Mouse (Mus musculus): ENCODE data around the gene Rtn4rl2. TPM values are rescaled to one million over a fixed set of nuclear protein-coding genes. Genes with fewer than 3 reads are reported as not detected.

Gene Rtn4rl2
- total RNA-seq, 2 experiments from 2014 or later: not detected

DNA sequence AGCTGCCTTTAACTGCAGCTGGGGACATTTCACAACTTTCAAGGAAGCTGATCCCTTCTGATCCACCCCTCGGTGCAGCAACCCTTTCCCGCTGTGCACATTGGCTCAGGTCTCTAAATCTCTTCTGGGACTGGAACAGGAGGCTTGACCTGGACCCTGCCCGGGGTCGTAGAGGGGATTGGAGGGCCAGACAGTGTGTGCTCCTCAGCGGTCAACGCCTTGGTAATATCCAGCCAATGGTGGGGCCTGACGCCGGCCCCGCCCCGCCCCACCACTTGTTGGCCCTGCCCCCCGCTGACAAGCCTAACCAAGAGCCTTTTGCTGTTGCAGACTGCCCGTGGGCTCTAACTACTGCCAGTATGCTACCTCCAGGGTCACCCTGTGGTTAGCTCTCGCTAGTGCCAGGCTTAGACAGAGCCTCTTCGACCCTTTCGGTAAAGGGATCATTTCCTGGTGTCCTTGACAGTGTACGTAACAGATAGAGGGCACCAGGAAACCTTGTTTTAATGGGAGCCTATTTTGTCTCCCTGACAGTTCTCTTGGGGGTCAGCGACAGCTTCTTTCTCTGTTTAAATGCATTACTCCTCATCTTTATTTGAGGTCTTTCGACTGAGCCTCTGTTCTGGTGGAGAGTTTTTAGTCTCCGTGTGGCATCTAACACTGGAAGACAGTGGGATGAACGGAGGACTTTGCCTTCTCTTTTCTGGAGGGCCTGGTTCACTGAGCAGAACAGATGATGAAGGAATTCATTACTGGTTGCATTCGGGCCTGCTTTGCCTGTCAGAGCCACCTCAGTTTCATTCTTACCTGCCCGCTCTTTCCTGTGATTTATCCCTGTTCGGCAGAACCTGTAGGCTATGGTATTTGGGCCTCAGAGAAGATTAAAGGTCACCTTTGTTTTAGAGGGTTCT lies 35.1 kb downstream of the Rtn4rl2 start:
- no peak for ATAC-seq (ENCODE audit: poor library complexity, severe bottlenecking)

DNA sequence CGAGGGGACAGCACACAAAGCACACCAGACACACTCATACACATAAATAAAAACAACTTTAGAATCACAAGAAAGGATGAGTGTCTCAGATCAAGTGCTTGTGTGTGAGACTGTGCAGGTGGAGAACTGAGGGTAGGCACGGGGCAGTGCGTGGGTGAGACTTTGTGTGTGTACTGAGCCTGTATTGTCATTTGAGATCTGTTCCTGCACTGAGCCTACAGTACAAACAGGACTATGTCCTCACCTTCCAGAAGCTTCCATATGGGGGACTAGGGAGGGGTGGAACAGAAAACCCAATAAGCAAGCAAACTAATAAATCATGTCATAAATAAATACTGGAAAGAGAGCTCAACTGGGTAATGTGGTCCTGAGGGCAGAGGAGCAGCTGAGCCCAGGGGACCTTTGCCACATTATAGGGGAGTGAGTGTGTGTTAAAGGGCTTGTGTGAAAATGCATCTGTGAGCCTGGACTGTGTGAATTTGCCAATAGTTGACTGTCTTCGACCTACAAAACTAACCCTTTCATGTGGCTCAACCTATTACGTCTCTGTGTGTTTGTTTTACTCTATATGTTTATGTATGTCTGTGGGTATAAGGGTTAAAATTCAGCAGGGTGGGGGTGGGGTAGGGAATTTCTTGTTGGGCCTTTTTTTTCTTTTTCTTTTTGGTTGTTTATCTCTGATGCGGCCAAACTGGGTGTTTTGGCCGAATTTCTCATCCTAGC lies 35.9 kb downstream of the Rtn4rl2 start:
- ATAC-seq (ENCODE audit: poor library complexity, severe bottlenecking): no peak

- no peak for ATAC-seq (ENCODE audit: poor library complexity, severe bottlenecking)
These were observed 41.3 kb downstream of the Rtn4rl2 start for GRCm38 (mm10) chr2:84845226-84845625.

- no peak for ATAC-seq (ENCODE audit: poor library complexity, severe bottlenecking)
These were observed 42.9 kb downstream of the Rtn4rl2 start for GRCm38 (mm10) chr2:84843654-84844053.

- no peak for ATAC-seq (ENCODE audit: poor library complexity, severe bottlenecking)
These were observed 44.6 kb downstream of the Rtn4rl2 start for GRCm38 (mm10) chr2:84841905-84842304.

DNA sequence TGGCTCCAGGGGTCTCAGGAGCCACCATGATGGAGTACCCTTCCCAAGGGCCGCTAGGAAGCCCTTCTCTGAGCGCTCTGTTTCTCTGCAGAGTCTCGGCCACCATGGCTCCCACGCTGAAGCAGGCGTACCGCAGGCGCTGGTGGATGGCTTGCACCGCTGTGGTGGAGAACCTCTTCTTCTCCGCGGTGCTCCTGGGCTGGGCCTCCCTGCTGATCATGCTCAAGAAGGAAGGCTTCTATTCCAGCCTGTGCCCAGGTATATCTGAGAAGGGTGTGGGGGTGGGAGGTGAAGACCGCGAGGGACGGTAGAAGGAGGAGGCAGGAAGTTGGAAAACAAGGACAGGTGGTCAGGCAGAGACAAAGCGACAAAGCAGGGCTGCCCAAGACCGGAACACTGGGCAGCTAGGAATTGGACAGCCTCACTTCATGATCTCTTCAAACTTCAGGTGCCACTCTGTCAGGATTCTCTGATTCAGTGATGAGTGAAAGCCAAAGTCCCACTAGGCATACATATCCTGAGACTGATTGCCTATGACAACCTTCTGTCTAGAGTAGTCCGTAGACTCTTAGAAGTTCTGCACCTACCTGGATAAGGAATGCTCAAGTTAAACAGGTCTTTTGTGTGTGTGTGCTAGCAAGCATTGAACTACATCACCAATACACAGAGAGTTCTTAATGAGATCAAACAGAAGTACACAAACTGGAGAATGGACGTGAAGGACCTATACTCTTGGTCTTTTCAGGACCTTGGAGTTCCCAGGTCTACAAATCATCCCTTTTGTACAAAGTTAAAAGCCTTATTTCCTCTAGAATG lies 45.6 kb downstream of the Rtn4rl2 start:
- ATAC-seq (ENCODE audit: poor library complexity, severe bottlenecking): peak; percentile 36

GRCm38 (mm10) chr2:84840016-84840747 lies 46.3 kb downstream of the Rtn4rl2 start:
- ATAC-seq (ENCODE audit: poor library complexity, severe bottlenecking): peak; percentile 70

DNA sequence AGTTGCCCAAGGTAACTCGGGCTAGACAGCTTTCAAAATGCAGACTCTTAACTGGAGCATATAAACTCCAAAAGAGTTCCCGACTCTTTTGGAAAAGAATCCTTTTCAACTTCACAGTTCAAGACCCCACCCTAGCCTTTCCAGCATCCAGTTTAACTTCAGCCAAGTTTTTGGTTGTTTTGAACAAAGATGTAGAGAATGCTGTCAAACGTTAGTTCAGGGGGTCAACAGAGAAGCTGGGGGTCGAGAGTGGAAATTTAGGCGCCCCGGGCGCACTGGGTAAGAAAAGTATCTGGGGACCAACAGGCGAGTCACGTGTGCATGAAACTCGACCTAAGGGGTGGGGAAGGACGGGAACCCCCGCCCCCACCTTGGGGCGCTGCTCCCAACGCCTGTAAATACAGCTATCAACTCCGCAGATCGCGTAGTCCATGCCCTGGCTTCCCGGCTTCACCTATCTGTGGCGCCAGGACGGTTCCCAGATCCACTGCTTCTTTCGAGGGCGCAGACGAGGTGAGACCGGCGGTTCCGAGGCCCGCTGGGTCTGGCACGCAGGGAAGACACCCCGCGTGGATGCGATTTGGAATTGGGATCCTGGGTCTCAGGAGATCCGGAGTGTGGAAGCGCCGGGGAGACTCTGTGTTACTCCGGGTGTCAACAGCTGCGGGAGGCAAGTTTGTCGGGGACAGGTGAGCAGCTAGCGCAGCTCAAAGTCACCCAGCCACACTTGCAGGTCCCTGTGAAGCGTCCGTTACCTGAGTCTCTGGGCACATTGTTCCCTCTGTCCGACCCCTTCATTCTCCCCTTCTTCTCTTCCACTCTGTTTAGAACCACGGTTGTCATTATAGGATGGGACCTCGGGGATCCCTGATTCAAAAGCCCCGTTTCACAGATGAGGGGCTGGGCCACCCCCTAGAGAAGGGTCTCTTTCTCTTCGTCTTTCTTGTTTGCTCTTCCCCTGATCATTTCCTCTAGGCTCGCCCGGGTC lies 47.2 kb downstream of the Rtn4rl2 start:
- no peak for ATAC-seq (ENCODE audit: poor library complexity, severe bottlenecking)

GRCm38 (mm10) chr2:84838593-84838949 lies 47.9 kb downstream of the Rtn4rl2 start, which contains the start of gene Slc43a1:
Gene Slc43a1, plus strand, starts transcription at chr2:84838850.
- no peak for ATAC-seq (ENCODE audit: poor library complexity, severe bottlenecking)

GRCm38 (mm10) chr2:84837817-84838592 lies 48.5 kb downstream of the Rtn4rl2 start:
- no peak for ATAC-seq (ENCODE audit: poor library complexity, severe bottlenecking)

DNA sequence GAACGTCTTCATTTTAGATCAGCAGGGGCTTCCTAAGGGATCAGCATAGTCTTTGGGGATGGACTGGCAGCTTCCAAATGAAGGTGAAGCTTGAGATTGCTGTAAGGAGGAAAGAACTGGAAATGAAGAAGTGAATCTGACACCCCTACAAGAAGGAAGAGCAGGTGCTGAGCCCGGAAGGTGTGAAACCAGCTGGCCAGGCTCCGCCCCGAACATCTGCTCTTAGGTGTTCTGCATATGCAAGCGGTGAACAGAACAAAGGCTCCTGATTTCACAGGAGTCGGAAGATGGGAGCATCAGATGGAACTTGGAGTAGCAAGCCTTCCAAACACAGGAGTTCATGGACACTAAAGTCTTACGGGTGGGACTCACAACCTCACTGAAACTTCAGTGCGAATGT lies 49.4 kb downstream of the Rtn4rl2 start:
- ATAC-seq (ENCODE audit: poor library complexity, severe bottlenecking): no peak

DNA sequence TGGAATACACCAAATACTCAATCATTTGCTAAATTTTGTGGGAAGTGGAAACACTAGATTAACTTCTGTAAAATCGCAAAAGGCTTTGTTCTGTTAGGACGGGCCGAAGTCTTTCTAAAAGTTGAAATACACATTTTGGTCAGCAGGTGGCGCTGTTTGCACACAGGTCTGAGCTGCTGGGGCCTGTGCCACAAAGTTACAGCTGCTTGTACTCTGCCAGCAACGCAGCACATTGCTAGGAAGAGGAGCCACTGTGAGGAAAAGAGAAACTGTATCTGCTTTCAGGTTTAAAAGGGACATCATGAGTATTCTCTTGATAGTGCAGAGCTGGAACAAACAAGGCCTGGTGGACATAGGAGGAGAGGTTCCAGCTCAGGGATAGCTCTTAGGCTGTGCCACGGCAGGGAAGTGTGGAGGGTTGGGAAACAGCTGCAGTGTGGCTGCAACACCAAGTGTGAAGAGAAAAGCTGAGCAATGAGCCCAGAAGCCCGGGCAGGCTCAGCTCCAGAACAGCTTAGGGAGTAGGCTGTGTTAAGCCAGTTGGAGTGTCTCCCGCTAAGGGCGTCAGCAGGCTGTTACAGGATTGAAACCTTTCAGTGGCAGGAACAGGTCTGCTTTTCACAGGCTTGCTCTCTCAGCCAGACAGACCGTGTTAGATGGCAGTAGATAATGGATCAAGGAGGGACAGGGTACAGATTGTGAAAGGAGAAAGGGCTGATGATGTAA lies 54.7 kb downstream of the Rtn4rl2 start:
- ATAC-seq (ENCODE audit: poor library complexity, severe bottlenecking): peak; percentile 74

DNA sequence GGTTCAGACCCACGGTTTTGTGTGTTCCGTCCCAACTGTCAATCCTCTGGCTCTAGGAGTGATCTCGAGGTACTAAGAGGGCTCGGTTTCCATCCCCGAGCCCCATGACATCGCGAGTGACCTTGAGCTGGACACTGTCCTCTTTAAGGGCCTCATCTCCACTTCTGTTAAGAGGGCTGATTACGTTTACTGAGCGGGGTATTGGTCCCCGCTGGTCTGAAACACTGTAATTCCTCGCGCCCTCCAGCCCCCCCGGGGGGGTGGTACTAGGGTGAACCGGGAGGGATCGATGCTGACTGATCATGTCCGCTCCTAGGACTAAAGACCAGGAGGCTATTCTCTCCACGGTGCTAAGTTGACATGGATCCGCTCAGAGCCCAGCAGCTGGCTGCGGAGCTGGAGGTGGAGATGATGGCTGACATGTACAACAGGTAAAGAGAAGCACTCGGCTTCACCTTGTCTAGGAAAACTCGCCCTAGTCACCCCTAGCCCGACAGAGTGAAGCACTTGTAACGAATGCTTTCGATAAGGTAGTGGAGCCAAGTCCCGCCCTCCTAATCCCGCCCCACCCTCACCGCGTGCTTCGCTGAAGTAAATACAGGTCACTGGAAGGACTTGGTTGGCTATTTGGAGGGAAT lies 59.1 kb downstream of the Rtn4rl2 start:
- ATAC-seq (ENCODE audit: poor library complexity, severe bottlenecking): no peak

GRCm38 (mm10) chr2:84826488-84827282 lies 59.8 kb downstream of the Rtn4rl2 start, which contains the start of gene Timm10:
Gene Timm10, plus strand, starts transcription at chr2:84826997.
- ATAC-seq (ENCODE audit: poor library complexity, severe bottlenecking): peak; percentile 91

GRCm38 (mm10) chr2:84823237-84823636 lies 63.3 kb downstream of the Rtn4rl2 start:
- no peak for ATAC-seq (ENCODE audit: poor library complexity, severe bottlenecking)

GRCm38 (mm10) chr2:84822552-84822951 lies 64.0 kb downstream of the Rtn4rl2 start, which contains the start of gene Smtnl1:
Gene Smtnl1, minus strand, starts transcription at chr2:84822652.
- ATAC-seq (ENCODE audit: poor library complexity, severe bottlenecking): no peak
